Comparison of ENCODE assay signal across 29 mouse cellular contexts in the genomic region with DNA sequence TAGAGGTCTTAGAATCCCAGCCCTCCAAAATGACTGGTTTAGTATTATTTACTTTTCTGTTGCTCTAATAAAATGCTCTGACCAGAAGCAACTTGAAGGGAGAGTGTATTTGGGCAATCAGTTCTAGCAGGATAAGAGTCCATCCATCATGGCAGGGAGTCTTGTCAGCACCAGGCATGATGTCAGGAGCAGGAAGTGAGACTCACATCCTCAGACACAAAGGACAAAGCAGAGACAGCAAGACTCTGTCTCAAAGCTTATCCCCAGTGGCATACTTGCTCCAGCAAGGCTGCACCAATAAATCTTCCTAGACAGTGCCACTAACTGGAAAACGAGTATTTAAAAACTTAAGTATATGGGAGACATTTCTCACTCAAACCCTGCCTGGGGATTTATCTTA. TPM values are rescaled to one million over a fixed set of nuclear protein-coding genes. Genes with fewer than 3 reads are reported as not detected.
DNase-seq lines count a peak whose midpoint lies in the region; ATAC-seq lines count a peak whose summit lies in the region.
"Had no signal": no experiment of that assay in that cellular context is flagged by ENCODE, and none has a peak within 500 bp of the region (broad histone marks: within the 10 kb centered on the region; RNA-seq: fewer than 3 reads in every experiment).

No protein-coding gene starts in this region.

- H3K9me3 ChIP-seq in heart, embryonic 11.5 days (replicated peaks; ENCODE audit: control insufficient read depth, low read length), result no peaks in the 10 kb centered on the region
- H3K9me3 ChIP-seq: embryonic facial prominence, embryonic 13.5 days; forebrain, embryonic 10.5 days; heart, embryonic 15.5 days; limb, embryonic 13.5 days; lung, embryonic 15.5 days; midbrain, embryonic 10.5 days; midbrain, embryonic 15.5 days; neural tube, embryonic 15.5 days had no signal

- ATAC-seq in heart, embryonic 11.5 days (replicated peaks; ENCODE audit: insufficient number of reproducible peaks, low FRiP score, low TSS enrichment), result no peak
- ATAC-seq: CD4-positive, CD25-positive, alpha-beta regulatory T cell, adult 4 months; forebrain, embryonic 16.5 days; hindbrain, embryonic 16.5 days; midbrain, embryonic 15.5 days had no signal

- H3K36me3 ChIP-seq in heart, embryonic 11.5 days (ENCODE audit: control insufficient read depth, insufficient read depth, low read length), result peaks cover 29% of the 10 kb centered on the region

- 44% methylated on average over 1 of the region's 1 CpGs for WGBS in heart, embryonic 11.5 days (ENCODE audit: insufficient replicate concordance)

- H3K4me3 ChIP-seq in heart, embryonic 11.5 days (ENCODE audit: low read depth, low read length), result no peak overlapping the region
- H3K4me3 ChIP-seq: embryonic facial prominence, embryonic 13.5 days; forebrain, embryonic 10.5 days; heart, embryonic 15.5 days; limb, embryonic 13.5 days; lung, embryonic 15.5 days; midbrain, embryonic 10.5 days; midbrain, embryonic 15.5 days; neural tube, embryonic 15.5 days had no signal

- H3K27me3 ChIP-seq in heart, embryonic 11.5 days (ENCODE audit: control insufficient read depth, insufficient read depth, low read length), result no peaks in the 10 kb centered on the region
- H3K27me3 ChIP-seq: embryonic facial prominence, embryonic 13.5 days; heart, embryonic 15.5 days; limb, embryonic 13.5 days; lung, embryonic 15.5 days; midbrain, embryonic 15.5 days; neural tube, embryonic 15.5 days had no signal

- no peaks in the 10 kb centered on the region for H3K4me1 ChIP-seq in heart, embryonic 11.5 days (ENCODE audit: control insufficient read depth, insufficient read depth, low read length)
- H3K4me1 ChIP-seq: embryonic facial prominence, embryonic 13.5 days; forebrain, embryonic 10.5 days; heart, embryonic 15.5 days; limb, embryonic 13.5 days; lung, embryonic 15.5 days; midbrain, embryonic 10.5 days; midbrain, embryonic 15.5 days; neural tube, embryonic 15.5 days had no signal

- no peak overlapping the region for H3K4me2 ChIP-seq in heart, embryonic 11.5 days
- H3K4me2 ChIP-seq: embryonic facial prominence, embryonic 13.5 days; heart, embryonic 15.5 days; limb, embryonic 13.5 days; liver, embryonic 11.5 days; lung, embryonic 15.5 days; midbrain, embryonic 15.5 days; neural tube, embryonic 15.5 days had no signal

- no peak overlapping the region for H3K27ac ChIP-seq in heart, embryonic 11.5 days (ENCODE audit: low read depth, low read length)
- H3K27ac ChIP-seq: embryonic facial prominence, embryonic 13.5 days; forebrain, embryonic 10.5 days; heart, embryonic 15.5 days; limb, embryonic 13.5 days; lung, embryonic 15.5 days; midbrain, embryonic 10.5 days; midbrain, embryonic 15.5 days; neural tube, embryonic 15.5 days; stomach, postnatal 0 days had no signal

- H3K9ac ChIP-seq in heart, embryonic 11.5 days (ENCODE audit: low read depth, low read length), result no peak overlapping the region
- H3K9ac ChIP-seq: embryonic facial prominence, embryonic 13.5 days; heart, embryonic 15.5 days; limb, embryonic 13.5 days; lung, embryonic 15.5 days; midbrain, embryonic 15.5 days; neural tube, embryonic 15.5 days had no signal

- peak; percentile 55 for DNase-seq in heart, adult 11 months
- peak; percentile 30 for DNase-seq in kidney, postnatal 10 days
- no peak for DNase-seq in kidney, adult 18-20 months
- DNase-seq in embryo, embryonic 10.5 days (ENCODE audit: low spot score), result peak; percentile 15
- no peak for DNase-seq in gastrocnemius, adult 8-10 months (ENCODE audit: low spot score in 2 of 2)
- no peak for DNase-seq in frontal cortex, postnatal 14 days (ENCODE audit: low spot score in 2 of 2)
- DNase-seq: cerebellum, adult 2 months; cerebellum, postnatal 14 days; gastrocnemius, postnatal 10 days; lung, postnatal 4 days; retina, postnatal 1 day; right cerebral cortex, postnatal 25 days; spleen, adult 18-20 months; thymus, adult 18-20 months; thymus, postnatal 36 days had no signal

RNA-seq across cellular contexts. Expression of gene Mphosph8, which starts 17.4 kb away (rescaled TPM):
- 28.0 and 34.9 TPM in 2 replicates for polyA plus RNA-seq in heart, embryonic 11.5 days (2014; fragmentation: Nextera tagmentation; extraction: Ambion mirVana)
- 10 to 100 TPM; 14.2 to 15.8 (median 15.3) TPM for total RNA-seq in gastrocnemius, adult 8-10 months (2022)

Comparison
In these comparisons a context has a peak if more than half of its experiments do, and no peak if none do; other contexts are left out.
1. DNase-seq: peak in heart, adult 11 months (single experiment), kidney, postnatal 10 days (single experiment) and embryo, embryonic 10.5 days (single experiment); none in kidney, adult 18-20 months (single experiment), gastrocnemius, adult 8-10 months (0 of 2) and frontal cortex, postnatal 14 days (0 of 2).